Mouse (Mus musculus) gastrocnemius, adult 8-10 months (tissue): ENCODE data around the gene Slc23a2. TPM values are rescaled to one million over a fixed set of nuclear protein-coding genes. Genes with fewer than 3 reads are reported as not detected.

Source experiments
- DNase-seq, 2 experiments: peaks; one replicate each; pipeline ENCODE4 v3.0.0; 2022; ENCODE audit warnings: low spot score in 2 of 2
- total RNA-seq, 4 experiments: library from RNA; stranded (reverse); gene quantifications; 2 replicates each; pipeline ENCODE4 v1.2.4; 2022

The Slc23a2 gene
- total RNA-seq = 10 to 100 TPM in 2 of 4 experiments, 1 to 10 TPM in 2; 8.0 to 10.3 (median 9.6) TPM

DNA sequence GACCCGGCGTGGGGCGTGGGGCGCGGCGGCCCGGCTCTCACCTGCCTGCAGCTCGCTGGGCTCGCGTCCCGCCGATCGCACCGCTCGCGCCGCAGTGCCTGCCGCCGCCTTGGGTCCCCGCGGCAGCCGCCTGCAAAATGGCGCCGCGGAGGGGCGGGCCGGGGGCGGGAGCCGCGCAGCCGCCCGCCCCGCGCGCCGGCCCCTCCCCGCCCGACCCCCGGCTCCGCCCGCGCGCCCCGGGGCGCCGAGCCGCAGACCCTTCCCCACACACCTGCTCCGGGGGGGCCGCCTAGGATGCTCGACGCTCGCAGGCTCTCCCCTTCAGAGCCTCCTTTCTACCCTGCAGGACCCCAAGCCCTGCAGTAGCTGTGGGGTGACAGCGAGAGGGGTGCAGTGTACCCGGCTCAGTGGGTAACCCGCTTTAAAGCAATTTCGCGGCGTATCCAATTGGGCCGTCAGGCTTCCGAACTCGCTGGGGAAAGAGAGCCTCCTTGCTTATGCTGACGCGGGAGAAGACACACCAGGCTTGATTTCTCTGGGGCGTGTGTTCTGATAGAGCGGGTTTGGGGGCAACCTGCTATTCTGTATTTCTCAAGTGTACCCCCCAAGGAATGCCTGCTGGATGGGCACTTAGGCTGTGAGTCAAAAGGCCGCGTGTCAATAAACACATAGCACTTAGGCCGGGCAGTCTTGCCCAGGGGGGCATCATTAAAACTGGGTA is at the start of gene Slc23a2:
Gene Slc23a2, minus strand, starts transcription at position 138 of the 721 bp plus-strand sequence.
- DNase-seq = no peak

DNA sequence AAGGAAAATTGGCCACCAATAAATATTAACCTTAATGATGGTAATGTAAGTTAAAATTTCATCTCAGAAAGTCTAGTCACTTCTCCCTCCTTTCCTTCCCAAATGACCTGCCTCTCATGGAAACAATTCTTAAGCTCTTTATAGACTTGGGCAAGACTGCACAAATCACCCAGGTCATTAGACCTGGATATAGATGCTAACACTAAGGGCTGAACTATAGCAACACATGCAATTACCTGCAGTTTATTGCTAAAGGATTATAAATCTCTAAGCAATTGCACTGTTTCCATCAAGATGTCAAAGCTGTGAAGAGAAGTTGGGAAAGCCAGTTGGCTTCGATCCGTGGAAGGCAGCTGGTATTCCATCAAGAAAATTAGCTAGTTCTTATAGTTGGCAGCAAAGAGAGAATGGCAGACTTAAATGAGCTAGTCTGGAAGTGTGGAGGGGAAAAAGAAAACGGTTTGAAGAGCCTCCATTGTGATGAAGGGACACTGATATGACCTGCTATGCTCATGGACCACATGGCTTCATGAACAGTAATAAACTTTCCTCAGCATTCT is 45.8 kb upstream of the Slc23a2 start:
- DNase-seq = no peak

DNA sequence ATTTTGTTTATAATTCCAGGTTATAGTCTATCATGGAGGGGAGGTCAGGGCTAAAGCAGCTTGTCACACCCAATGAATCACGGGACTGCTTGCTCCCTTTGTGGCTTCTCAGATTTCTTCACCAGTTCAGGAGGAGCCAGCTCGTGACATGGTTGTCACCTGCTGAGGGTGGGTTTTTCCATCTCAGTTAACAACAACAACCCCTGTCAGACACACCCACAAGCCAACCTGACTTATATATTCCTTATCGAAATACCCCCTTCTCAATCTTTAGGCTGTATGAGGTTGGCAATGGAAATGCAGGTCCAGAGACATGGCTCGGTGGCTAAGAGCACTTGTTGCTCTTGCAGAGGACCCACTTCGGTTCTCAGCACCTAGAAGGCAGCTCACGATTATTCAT is 39.0 kb upstream of the Slc23a2 start:
- DNase-seq = no peak

DNA sequence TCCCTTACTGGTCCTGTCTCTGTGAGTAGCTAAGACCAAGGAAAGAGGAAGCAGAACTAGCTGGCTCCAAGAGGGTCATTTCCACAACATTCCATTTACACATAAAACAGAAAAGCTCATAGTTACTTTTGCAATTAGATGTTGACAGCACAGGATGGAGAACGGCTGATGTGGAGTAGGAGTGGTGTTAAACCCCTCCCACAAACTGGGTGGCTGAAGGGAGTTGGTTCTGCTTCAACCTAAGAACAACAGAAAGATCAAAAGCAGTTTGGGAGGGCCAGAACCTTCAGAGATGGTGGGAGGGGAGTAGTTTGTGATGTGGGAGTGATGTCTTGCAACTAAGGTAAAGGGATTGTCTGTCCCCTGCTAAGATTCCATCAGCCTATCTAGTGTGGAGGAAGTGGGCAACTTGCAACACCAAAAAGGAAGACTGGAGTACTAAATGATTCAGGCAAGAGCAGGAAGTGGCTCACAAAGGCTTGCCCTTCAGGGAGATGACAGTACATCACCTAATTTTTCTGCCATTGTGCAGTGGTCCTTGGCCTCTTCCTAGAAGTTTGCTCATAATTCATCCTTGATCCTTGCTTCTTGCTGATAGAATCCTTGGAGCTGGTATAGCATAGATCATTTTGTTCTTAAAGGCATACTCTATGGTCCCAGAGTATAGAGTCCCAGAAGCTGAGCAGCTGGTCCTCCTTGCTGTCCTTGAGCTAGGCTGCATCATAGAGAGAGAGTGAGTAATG is 35.7 kb upstream of the Slc23a2 start:
- no peak for DNase-seq

DNA sequence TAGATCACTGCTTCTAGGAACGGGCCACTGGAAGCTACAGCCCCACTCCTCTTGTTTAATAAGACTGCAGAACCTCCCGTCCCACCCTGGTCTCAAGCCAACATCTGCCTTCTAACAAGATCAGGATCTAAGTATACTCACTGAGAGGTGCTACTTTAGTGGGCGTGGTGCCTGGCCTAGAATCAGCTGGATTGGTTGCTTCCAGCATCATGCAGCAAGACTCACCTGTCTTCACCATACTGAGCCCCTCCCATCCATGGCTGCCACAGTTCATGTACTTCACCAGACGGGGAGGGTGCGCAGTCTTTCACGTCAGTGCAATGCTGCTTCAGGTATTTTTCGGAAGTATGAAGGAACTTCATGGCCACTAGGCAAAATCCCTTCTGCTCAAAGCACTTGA is 34.5 kb upstream of the Slc23a2 start:
- no peak for DNase-seq

DNA sequence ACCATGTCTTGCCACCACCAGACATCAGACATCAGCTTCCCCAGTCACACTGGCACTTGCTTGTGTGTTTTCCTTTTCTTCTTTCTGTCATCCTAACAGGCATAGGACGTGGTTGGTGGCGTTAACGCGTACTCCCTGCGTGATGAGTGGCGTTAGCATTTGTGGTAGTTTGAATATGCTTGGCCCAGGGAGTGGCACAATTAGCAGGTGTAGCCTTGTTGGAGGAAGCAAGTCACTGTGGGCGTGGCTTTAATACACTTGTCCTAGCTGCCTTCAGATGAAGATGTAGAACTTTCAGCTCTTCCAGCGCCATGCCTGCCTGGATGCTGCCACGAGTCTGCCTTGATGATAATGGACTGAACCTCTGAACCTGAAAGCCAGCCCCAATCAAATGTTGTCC is 32.5 kb upstream of the Slc23a2 start:
- no peak for DNase-seq

DNA sequence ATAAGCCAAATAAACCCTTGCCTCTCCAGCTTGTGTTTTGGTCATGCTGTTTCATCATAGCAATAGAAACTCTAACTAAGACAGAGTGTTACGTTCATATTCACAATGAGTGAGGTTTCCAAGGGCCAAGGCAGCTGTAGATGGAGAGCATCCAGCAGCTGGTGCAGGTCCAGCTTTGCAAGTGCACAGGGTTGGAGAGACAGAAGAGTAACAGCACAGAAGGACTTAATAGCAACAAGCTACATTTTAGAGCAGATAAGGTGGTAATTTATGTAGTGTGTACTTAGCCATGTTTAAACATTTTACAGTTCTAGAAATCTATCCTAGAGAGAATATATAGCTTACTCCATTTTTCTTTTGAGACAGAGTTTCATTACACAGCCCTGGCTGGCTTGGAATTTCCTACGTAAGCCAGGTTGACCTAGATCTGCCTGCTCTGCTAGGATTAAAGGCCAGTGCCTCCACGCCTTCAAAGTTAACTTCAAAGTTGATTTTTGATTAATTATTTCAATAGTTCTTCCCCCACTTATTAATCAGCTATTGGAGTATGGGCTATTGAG is 31.5 kb upstream of the Slc23a2 start:
- peak; percentile 41 for DNase-seq

DNA sequence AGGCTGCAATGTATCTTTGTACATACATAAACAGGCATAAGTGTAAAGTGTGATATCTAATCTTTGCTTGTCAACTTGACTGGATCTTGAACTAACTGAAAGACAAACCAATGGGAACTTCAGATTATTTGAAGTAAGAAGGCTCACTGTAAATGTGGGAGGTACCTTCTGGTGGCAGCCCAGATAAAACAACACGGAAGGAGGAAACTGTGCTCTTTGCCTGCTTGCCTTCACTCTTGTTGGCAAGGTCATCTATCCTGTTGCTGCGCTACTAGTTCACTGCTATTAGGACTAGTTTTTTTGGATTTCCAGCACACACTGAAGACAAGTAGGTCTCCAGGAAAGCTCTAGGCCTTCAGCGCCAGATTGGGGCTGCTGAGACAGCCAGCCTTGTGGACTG is 29.1 kb upstream of the Slc23a2 start:
- no peak for DNase-seq

DNA sequence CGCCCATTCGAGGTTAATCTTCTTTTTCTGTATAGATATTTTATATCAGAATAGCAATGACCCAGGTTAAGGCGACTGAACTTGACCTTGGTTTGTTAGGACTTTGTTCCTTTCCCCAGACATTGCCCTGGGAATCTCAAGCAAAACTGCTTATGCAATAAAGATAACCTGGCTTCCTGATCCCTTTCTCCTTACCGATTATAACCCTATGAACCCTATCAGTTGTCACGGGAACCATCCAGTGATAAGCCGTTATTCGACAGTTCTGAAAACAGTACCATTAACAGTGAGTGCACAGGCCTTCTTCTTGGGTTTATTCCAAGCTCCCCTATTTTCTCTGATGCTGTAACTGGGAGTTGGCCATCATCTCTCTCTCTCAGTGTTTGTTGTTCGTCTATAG is 27.0 kb upstream of the Slc23a2 start:
- DNase-seq = no peak

DNA sequence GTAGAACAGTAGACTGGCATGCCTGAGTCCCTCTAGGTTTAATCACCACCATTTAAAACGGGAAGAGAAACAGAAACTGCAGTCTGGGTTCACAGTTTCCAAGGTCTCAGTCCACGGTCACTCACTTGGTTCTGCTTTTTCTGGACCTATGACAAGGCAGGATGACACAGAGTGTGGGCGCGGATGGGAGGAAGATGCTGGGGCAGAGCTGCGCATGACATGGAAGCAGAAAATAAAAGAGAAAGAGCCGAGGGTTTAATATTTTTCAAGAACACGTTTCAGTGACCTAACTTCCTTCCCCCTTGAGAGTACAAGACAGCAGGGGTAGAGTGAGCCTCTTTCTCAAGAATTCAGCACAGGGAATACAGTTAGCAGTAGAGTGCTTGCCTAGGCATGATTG is 24.2 kb upstream of the Slc23a2 start:
- no peak for DNase-seq

DNA sequence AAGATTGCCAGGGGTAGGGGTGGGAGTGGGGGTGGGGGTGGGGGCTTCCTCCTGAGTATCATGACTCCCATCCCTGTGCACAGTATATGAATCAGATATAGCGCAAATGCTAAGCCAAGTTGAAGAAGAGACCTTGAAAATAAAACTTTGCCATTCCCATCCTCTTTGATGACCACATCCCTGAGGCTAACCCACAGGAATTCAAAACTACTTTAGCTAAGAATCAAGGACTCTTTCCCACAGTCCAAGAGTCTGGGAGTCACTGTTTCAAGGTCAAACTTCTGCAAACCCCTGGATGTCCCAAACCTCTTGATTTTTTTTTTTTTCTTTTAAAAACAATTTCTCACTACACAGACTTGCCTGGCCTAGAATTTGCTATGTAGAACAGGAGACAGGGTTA is 18.7 kb upstream of the Slc23a2 start:
- DNase-seq = no peak

DNA sequence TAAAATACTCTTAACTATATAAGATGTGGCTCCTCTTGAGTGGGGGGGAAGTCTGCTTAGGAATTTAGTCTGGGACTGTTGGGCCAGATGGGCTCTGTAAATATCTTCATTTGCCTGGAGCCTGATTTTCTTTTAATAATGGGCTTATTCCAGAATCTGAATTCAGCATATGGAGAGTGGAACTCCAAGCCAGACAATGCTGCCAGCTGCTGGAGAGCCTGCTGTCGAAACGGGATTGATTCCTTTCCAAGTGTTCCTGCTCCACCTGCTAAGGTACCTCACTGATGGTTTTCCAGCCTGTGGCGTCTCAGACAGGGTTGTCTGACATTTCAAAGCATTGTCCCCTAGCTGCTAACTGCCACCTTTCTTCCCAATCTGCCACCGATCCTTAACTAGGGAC is 12.6 kb upstream of the Slc23a2 start:
- no peak for DNase-seq

DNA sequence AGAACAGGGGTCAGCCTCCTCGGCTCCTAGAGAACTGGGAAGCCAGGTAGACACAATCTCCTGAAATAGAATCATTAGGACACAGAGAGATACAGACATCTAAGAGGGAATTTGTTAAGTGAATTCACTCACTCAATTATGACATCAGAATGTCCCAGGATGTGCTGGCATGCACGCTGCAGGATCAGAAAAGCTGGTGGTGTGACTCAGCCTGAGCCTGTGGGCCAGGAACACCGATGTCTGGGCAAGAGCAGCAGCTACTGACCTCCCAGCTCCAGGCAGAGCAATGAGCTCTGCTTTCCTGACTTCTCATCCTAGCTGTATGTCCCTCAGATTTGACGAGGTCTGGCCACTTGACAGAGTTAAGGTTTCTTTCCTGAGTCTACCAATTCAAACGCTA is 7.8 kb upstream of the Slc23a2 start:
- no peak for DNase-seq

DNA sequence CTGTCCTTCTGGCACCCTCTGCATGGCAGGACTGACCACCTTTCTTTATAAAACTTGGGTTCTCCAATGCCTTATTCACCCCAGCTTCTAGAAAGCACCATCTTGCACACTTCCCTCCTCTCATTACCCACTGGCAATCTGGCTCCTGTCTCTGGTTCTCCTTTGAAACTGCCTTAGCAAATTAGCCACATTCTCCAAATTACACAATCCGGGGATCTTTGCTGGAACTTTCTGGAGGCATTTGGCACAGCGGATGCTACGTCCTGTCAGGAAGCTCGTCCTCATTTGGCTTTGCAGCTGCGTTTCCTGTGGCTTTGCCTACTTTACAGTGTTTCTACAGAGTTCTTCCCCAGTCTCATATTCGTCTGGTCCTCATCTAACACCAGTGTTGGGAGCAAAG is 6.7 kb upstream of the Slc23a2 start:
- no peak for DNase-seq

DNA sequence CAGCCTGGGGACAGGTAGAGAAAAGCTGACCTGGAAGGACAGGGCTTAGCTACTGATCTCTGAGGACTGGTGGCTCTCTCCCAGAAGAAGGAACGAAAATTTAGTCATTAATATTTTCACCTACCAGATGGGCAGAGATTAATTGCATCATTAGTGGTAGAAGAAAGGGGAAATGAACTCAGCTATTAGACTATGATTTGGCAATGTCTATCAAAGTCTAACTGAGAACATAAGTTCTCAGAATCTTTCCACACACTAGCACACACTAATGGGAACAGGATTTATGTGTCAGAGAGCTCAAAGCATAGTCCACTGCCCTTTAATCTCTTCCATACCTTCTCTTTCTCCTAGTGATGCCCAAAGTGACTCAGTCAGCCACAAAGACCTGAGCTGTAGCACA is 6.0 kb upstream of the Slc23a2 start:
- DNase-seq = no peak

DNA sequence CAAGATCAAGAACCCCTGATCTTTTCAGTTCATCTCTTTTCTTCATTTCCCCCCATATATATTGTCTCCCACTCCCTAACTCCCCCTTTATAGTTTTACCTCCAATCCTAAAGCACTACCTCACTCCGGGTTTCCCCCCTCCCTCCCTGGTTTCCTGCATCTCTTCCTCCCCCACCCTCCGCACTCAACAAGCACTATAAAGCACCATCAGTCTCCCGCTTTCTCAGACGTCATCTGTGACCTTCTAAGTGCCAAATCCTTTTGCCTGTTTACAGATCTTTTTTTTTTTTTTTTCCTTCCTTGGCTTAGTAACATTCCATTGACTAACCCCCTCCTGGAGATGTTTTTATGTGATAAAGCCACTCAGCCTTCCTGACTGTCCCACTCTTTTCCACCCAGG is 1.6 kb upstream of the Slc23a2 start:
- no peak for DNase-seq

DNA sequence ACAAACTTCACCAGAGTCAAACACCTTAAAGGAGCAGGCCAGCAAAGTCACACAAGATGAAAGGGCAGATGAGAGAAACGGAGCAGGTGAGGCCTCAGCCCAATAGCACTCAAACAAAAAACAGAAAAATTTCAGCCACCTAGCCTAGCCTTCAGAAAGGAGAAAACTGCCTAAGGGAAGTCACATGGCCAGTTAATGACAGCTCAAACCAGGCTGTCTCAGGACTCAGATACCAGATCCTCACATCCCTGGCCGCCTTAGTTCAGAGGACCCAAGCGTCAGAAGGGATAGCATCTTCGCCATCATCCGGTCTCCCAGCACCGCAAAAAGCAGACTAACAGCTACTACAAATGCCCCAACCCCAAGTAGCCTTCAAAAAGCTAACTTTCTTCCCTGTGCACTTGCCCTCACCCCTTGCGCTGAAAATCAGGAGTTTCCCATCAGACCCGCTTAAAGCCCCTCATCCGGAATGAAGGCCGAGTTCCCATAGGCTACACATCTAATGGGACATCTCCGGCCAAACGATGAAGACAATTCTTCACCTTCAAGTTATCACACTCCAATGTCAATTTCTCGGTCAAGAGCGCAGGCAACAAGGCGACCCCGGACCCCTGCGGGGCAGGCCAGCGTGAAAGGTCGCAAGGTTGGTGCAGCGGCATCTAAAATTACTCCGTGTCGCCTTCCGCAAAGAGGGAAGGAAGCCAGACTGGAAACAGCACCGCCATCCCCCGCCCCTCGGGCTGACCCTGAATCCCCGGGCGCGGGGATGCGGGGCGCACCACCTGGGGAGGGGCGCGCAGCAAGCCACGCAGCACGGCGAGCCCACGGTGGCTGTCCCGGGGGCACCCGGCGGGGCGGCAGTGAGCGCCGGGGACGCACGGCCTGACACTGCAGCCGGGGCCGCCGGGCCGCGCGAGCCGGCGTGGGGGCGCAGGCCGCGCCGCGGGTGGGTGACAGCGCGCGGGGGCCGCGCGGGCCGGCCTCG is 673 bp downstream of the Slc23a2 start:
- DNase-seq = no peak

DNA sequence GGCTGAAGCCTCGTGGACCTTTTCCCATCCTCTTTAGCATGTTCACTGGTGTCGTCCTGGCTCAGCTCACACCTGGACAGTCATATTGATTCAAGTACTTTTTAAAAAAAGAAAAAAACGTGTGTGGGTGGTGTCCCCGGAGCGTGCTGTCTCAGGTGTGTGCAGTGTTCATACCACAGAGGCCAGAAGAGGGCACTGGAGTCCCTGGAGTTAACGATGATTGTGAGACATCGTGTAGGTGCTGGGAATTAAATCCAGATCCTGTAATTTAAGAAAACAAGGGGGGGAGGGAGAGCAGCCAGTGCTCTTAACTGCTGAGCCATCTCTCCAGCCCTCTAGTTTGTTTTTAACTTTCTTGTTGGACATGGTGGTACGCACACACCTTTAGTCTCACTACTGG is 2.3 kb downstream of the Slc23a2 start:
- no peak for DNase-seq

DNA sequence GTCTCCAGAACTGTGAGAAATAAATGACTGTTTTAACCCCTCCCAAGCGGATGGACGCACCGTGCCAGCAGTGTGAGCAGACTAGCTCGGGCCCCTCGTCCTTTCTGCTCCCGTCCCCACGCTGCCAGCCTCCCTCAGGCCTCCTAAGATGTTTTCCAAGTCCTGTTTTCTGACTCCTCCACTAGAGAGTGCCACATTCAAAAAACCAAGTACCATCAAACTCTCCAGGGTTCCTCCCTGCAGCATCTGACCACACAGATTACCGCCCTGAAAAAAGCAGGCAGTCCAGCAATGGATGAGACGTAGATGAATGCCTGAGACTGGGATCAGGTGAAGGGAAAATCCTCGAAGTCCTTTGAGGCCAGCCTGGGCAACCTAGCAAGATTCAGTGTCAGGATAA is 4.4 kb downstream of the Slc23a2 start:
- no peak for DNase-seq

DNA sequence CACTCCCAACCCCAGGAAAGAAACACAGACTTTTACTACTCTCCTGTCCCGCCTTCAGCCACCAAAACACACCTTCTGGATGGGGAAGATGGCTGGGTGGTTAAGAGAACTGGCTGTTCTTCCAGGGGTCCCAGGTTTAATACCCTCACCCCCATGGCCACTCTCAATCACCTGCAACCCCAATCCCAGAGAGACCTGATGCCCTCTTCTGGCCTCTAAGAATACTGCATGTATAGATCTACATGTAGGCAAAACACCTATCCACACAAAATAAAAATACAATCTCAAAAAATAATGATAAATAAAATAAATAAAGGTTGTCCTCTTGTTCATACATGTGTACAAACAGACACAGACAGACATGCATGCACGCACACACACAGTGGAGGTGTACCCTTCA is 5.8 kb downstream of the Slc23a2 start:
- no peak for DNase-seq
